ENCODE assay signal across 8 mouse cellular contexts in genomic region chr13:91039201-91039807, GRCm38 (mm10).
A peak's percentile ranks its signal among the peaks of the same experiment; 100 is the strongest.
DNase-seq lines count a peak whose midpoint lies in the region; ATAC-seq and TF ChIP-seq lines count a peak whose summit lies in the region.

No protein-coding gene starts in this region.

- peak; percentile 7 for DNase-seq in 416B (ENCODE audit: low read depth)
- DNase-seq in brain, embryonic 14.5 days (ENCODE audit: low read depth), result peak; percentile 97
- DNase-seq in forebrain, embryonic 11.5 days (ENCODE audit: low spot score), result peak; percentile 64
- DNase-seq in layer of hippocampus, adult 9-11 months, result peak; percentile 80
- peak; percentile 41 for DNase-seq in lung, postnatal 14 days

- no peaks in the 10 kb centered on the region for H3K27me3 ChIP-seq in forebrain, embryonic 11.5 days (ENCODE audit: control insufficient read depth, insufficient read depth, low read length)
- no peaks in the 10 kb centered on the region for H3K27me3 ChIP-seq in hindbrain, embryonic 13.5 days
- no peaks in the 10 kb centered on the region for H3K27me3 ChIP-seq in small intestine, adult 2 months (ENCODE audit: control insufficient read depth, insufficient read depth, low read length)

- ATAC-seq in forebrain, embryonic 11.5 days (replicated peaks; ENCODE audit: low FRiP score), result peak; percentile 87
- ATAC-seq in hindbrain, embryonic 13.5 days (ENCODE audit: low FRiP score), result peak; percentile 99
- no peak for ATAC-seq in megakaryocyte progenitor cell, adult 5-6 weeks (replicated peaks; ENCODE audit: poor library complexity)

- H3K9me3 ChIP-seq in forebrain, embryonic 11.5 days (ENCODE audit: control insufficient read depth, low read length), result no peaks in the 10 kb centered on the region
- no peaks in the 10 kb centered on the region for H3K9me3 ChIP-seq in hindbrain, embryonic 13.5 days

- WGBS in forebrain, embryonic 11.5 days, result 55% methylated on average over 11 of the region's 11 CpGs
- 50% methylated on average over 11 of the region's 11 CpGs for WGBS in hindbrain, embryonic 13.5 days
- 39% methylated on average over 11 of the region's 11 CpGs for WGBS in small intestine, adult 2 months

- no peak overlapping the region for H3K4me2 ChIP-seq in forebrain, embryonic 11.5 days (ENCODE audit: low read depth, low read length, severe bottlenecking)
- no peak overlapping the region for H3K4me2 ChIP-seq in hindbrain, embryonic 13.5 days

- H3K27ac ChIP-seq in forebrain, embryonic 11.5 days (ENCODE audit: low read depth, low read length), result no peak overlapping the region
- peak overlapping the region; percentile 77 for H3K27ac ChIP-seq in hindbrain, embryonic 13.5 days
- no peak overlapping the region for H3K27ac ChIP-seq in small intestine, adult 2 months (ENCODE audit: insufficient read depth, low read depth, low read length)

- no peaks in the 10 kb centered on the region for H3K36me3 ChIP-seq in forebrain, embryonic 11.5 days (ENCODE audit: control insufficient read depth, insufficient read depth, low read length)
- no peaks in the 10 kb centered on the region for H3K36me3 ChIP-seq in hindbrain, embryonic 13.5 days
- H3K36me3 ChIP-seq in small intestine, adult 2 months (ENCODE audit: control insufficient read depth, insufficient read depth, low read length), result no peaks in the 10 kb centered on the region

- no peaks in the 10 kb centered on the region for H3K4me1 ChIP-seq in forebrain, embryonic 11.5 days (replicated peaks; ENCODE audit: control insufficient read depth, insufficient read depth, low read length)
- no peaks in the 10 kb centered on the region for H3K4me1 ChIP-seq in hindbrain, embryonic 13.5 days (replicated peaks)
- H3K4me1 ChIP-seq in small intestine, adult 2 months (ENCODE audit: control insufficient read depth, insufficient read depth, insufficient read length, low read length), result no peaks in the 10 kb centered on the region

- TF ChIP-seq CTCF in brain, embryonic 14.5 days (IDR thresholded peaks at IDR 0.05; ENCODE audit: borderline replicate concordance, extremely low read depth, insufficient read depth, insufficient read length), result peak; percentile 68; the same call in 1 of the 2 replicates
- TF ChIP-seq CTCF in small intestine, adult 2 months (IDR thresholded peaks at IDR 0.05; ENCODE audit: extremely low read depth, insufficient read length, insufficient replicate concordance, low read depth, low read length), result peak; percentile 19; the same call in 1 of the 2 replicates

- H3K9ac ChIP-seq in forebrain, embryonic 11.5 days (ENCODE audit: low read length), result no peak overlapping the region
- peak overlapping the region; percentile 51; the same call in 1 of the 2 replicates for H3K9ac ChIP-seq in hindbrain, embryonic 13.5 days

- no peak for TF ChIP-seq POLR2A in brain, embryonic 14.5 days (IDR thresholded peaks at IDR 0.05; ENCODE audit: borderline replicate concordance, extremely low read depth, insufficient read depth, insufficient read length, poor library complexity, severe bottlenecking)
- TF ChIP-seq POLR2A in small intestine, adult 2 months (IDR thresholded peaks at IDR 0.05; ENCODE audit: low read depth, low read length), result no peak

- no peak overlapping the region for H3K4me3 ChIP-seq in forebrain, embryonic 11.5 days (ENCODE audit: low read depth, low read length)
- no peak overlapping the region for H3K4me3 ChIP-seq in hindbrain, embryonic 13.5 days
- H3K4me3 ChIP-seq in small intestine, adult 2 months (ENCODE audit: low read depth, low read length), result no peak overlapping the region

Comparison
In these comparisons a context has a peak if more than half of its experiments do, and no peak if none do; other contexts are left out.
1. DNase-seq: peak in every context shown above with its lines; median percentile 97 in brain, embryonic 14.5 days; 80 in layer of hippocampus, adult 9-11 months; 64 in forebrain, embryonic 11.5 days; 41 in lung, postnatal 14 days; 7 in 416B.